Mouse (Mus musculus): ENCODE measurements at regions not wholly inside any gene's neighbourhood (a gene's known extent, or its start where the extent isn't known, plus 50 kb on each side); places are given as distances from the start of the nearest gene placed in this dataset.

GRCm38 (mm10) chr6:73401059-73401458 lies 68.4 kb downstream of the 4931417E11Rik start:
- ATAC-seq (ENCODE audit: insufficient read depth, low FRiP score, low TSS enrichment): no peak
- H3K27me3 ChIP-seq (ENCODE audit: control insufficient read depth, insufficient read depth, low read length): no peaks in the 10 kb centered on the region
- H3K9me3 ChIP-seq (ENCODE audit: control insufficient read depth, low read length): no peaks in the 10 kb centered on the region

GRCm38 (mm10) chr6:73389301-73389700 lies 80.2 kb downstream of the 4931417E11Rik start:
- DNase-seq (ENCODE audit: low spot score) (no peak), ATAC-seq (ENCODE audit: insufficient read depth, low FRiP score, low TSS enrichment) (no peak)
- no peak overlapping the region for H3K9ac ChIP-seq (ENCODE audit: low read length)
- no peaks in the 10 kb centered on the region for H3K27me3 ChIP-seq (ENCODE audit: control insufficient read depth, insufficient read depth, low read length)
- H3K4me3 ChIP-seq (ENCODE audit: low read depth, low read length): no peak overlapping the region
- WGBS: 67% methylated on average over 6 of the region's 6 CpGs
- no peaks in the 10 kb centered on the region for H3K4me1 ChIP-seq (ENCODE audit: control insufficient read depth, insufficient read depth, low read length)
- H3K9me3 ChIP-seq (ENCODE audit: control insufficient read depth, low read length): no peaks in the 10 kb centered on the region
- no peak overlapping the region for H3K4me2 ChIP-seq (ENCODE audit: low read depth)
- H3K27ac ChIP-seq (ENCODE audit: low read depth, low read length): no peak overlapping the region
- no peaks in the 10 kb centered on the region for H3K36me3 ChIP-seq (ENCODE audit: control insufficient read depth, insufficient read depth, low read length)

More at GRCm38 (mm10) chr6:73401059-73401458, 68.4 kb downstream of the 4931417E11Rik start:
- DNase-seq (ENCODE audit: low spot score): no peak
- H3K27ac ChIP-seq (ENCODE audit: low read depth, low read length): no peak overlapping the region
- no peaks in the 10 kb centered on the region for H3K36me3 ChIP-seq (ENCODE audit: control insufficient read depth, insufficient read depth, low read length)
- no peaks in the 10 kb centered on the region for H3K4me1 ChIP-seq (ENCODE audit: control insufficient read depth, insufficient read depth, low read length)
- WGBS: 61% methylated on average over 2 of the region's 2 CpGs
- H3K4me2 ChIP-seq (ENCODE audit: low read depth): no peak overlapping the region
- no peak overlapping the region for H3K9ac ChIP-seq (ENCODE audit: low read length)
- H3K4me3 ChIP-seq (ENCODE audit: low read depth, low read length): no peak overlapping the region

- H3K4me1 ChIP-seq (ENCODE audit: control insufficient read depth, insufficient read depth, low read length): no peaks in the 10 kb centered on the region
- no peaks in the 10 kb centered on the region for H3K27me3 ChIP-seq (ENCODE audit: control insufficient read depth, insufficient read depth, low read length)
- H3K9me3 ChIP-seq (ENCODE audit: control insufficient read depth, low read length): no peaks in the 10 kb centered on the region
- H3K4me3 ChIP-seq (ENCODE audit: low read depth, low read length): no peak overlapping the region
- no peak overlapping the region for H3K27ac ChIP-seq (ENCODE audit: low read depth, low read length)
- H3K36me3 ChIP-seq (ENCODE audit: control insufficient read depth, insufficient read depth, low read length): no peaks in the 10 kb centered on the region
- no peak overlapping the region for H3K9ac ChIP-seq (ENCODE audit: low read length)
- DNase-seq (ENCODE audit: low spot score) (no peak), ATAC-seq (ENCODE audit: insufficient read depth, low FRiP score, low TSS enrichment) (no peak)
- WGBS: 88% methylated on average over 3 of the region's 3 CpGs
- H3K4me2 ChIP-seq (ENCODE audit: low read depth): no peak overlapping the region
Measured at GRCm38 (mm10) chr6:73386261-73386660, 83.2 kb downstream of the 4931417E11Rik start.

- DNase-seq (ENCODE audit: low spot score) (no peak), ATAC-seq (ENCODE audit: insufficient read depth, low FRiP score, low TSS enrichment) (no peak)
- no peak overlapping the region for H3K4me3 ChIP-seq (ENCODE audit: low read depth, low read length)
- no peaks in the 10 kb centered on the region for H3K4me1 ChIP-seq (ENCODE audit: control insufficient read depth, insufficient read depth, low read length)
- H3K4me2 ChIP-seq (ENCODE audit: low read depth): no peak overlapping the region
- no peak overlapping the region for H3K9ac ChIP-seq (ENCODE audit: low read length)
- no peaks in the 10 kb centered on the region for H3K36me3 ChIP-seq (ENCODE audit: control insufficient read depth, insufficient read depth, low read length)
- H3K9me3 ChIP-seq (ENCODE audit: control insufficient read depth, low read length): no peaks in the 10 kb centered on the region
- no peaks in the 10 kb centered on the region for H3K27me3 ChIP-seq (ENCODE audit: control insufficient read depth, insufficient read depth, low read length)
- 95% methylated on average over 5 of the region's 5 CpGs for WGBS
- H3K27ac ChIP-seq (ENCODE audit: low read depth, low read length): no peak overlapping the region
Measured at GRCm38 (mm10) chr6:73379825-73380224, 89.6 kb downstream of the 4931417E11Rik start.

GRCm38 (mm10) chr6:73377884-73378283 lies 91.6 kb downstream of the 4931417E11Rik start:
- ATAC-seq (ENCODE audit: insufficient read depth, low FRiP score, low TSS enrichment): no peak
- H3K9ac ChIP-seq (ENCODE audit: low read length): no peak overlapping the region
- H3K27me3 ChIP-seq (ENCODE audit: control insufficient read depth, insufficient read depth, low read length): no peaks in the 10 kb centered on the region
- H3K4me3 ChIP-seq (ENCODE audit: low read depth, low read length): no peak overlapping the region
- H3K27ac ChIP-seq (ENCODE audit: low read depth, low read length): no peak overlapping the region
- H3K4me1 ChIP-seq (ENCODE audit: control insufficient read depth, insufficient read depth, low read length): no peaks in the 10 kb centered on the region
- H3K9me3 ChIP-seq (ENCODE audit: control insufficient read depth, low read length): no peaks in the 10 kb centered on the region
- no peak overlapping the region for H3K4me2 ChIP-seq (ENCODE audit: low read depth)
- no peaks in the 10 kb centered on the region for H3K36me3 ChIP-seq (ENCODE audit: control insufficient read depth, insufficient read depth, low read length)
- WGBS: 91% methylated on average over 8 of the region's 8 CpGs
- no peak for DNase-seq (ENCODE audit: low spot score)

- H3K9me3 ChIP-seq (ENCODE audit: control insufficient read depth, low read length): no peaks in the 10 kb centered on the region
- H3K27ac ChIP-seq (ENCODE audit: low read depth, low read length): no peak overlapping the region
- no peak overlapping the region for H3K9ac ChIP-seq (ENCODE audit: low read length)
- WGBS: 95% methylated on average over 11 of the region's 11 CpGs
- DNase-seq (ENCODE audit: low spot score) (no peak), ATAC-seq (ENCODE audit: insufficient read depth, low FRiP score, low TSS enrichment) (no peak)
- H3K4me1 ChIP-seq (ENCODE audit: control insufficient read depth, insufficient read depth, low read length): no peaks in the 10 kb centered on the region
- H3K36me3 ChIP-seq (ENCODE audit: control insufficient read depth, insufficient read depth, low read length): no peaks in the 10 kb centered on the region
- no peaks in the 10 kb centered on the region for H3K27me3 ChIP-seq (ENCODE audit: control insufficient read depth, insufficient read depth, low read length)
- H3K4me2 ChIP-seq (ENCODE audit: low read depth): no peak overlapping the region
- H3K4me3 ChIP-seq (ENCODE audit: low read depth, low read length): no peak overlapping the region
Measured at GRCm38 (mm10) chr6:73376291-73376690, 93.2 kb downstream of the 4931417E11Rik start.

GRCm38 (mm10) chr6:73372901-73373300 lies 96.6 kb downstream of the 4931417E11Rik start:
- no peaks in the 10 kb centered on the region for H3K36me3 ChIP-seq (ENCODE audit: control insufficient read depth, insufficient read depth, low read length)
- no peaks in the 10 kb centered on the region for H3K4me1 ChIP-seq (ENCODE audit: control insufficient read depth, insufficient read depth, low read length)
- H3K4me2 ChIP-seq (ENCODE audit: low read depth): no peak overlapping the region
- H3K27me3 ChIP-seq (ENCODE audit: control insufficient read depth, insufficient read depth, low read length): no peaks in the 10 kb centered on the region
- DNase-seq (ENCODE audit: low spot score): no peak
- no peak overlapping the region for H3K4me3 ChIP-seq (ENCODE audit: low read depth, low read length)
- no peak for ATAC-seq (ENCODE audit: insufficient read depth, low FRiP score, low TSS enrichment)
- H3K9me3 ChIP-seq (ENCODE audit: control insufficient read depth, low read length): no peaks in the 10 kb centered on the region
- no peak overlapping the region for H3K9ac ChIP-seq (ENCODE audit: low read length)
- 81% methylated on average over 5 of the region's 5 CpGs for WGBS
- no peak overlapping the region for H3K27ac ChIP-seq (ENCODE audit: low read depth, low read length)

GRCm38 (mm10) chr6:73371866-73372265 lies 97.6 kb downstream of the 4931417E11Rik start:
- no peaks in the 10 kb centered on the region for H3K27me3 ChIP-seq (ENCODE audit: control insufficient read depth, insufficient read depth, low read length)
- 95% methylated on average over 5 of the region's 5 CpGs for WGBS
- no peak overlapping the region for H3K4me3 ChIP-seq (ENCODE audit: low read depth, low read length)
- H3K4me2 ChIP-seq (ENCODE audit: low read depth): no peak overlapping the region
- no peaks in the 10 kb centered on the region for H3K36me3 ChIP-seq (ENCODE audit: control insufficient read depth, insufficient read depth, low read length)
- no peak for ATAC-seq (ENCODE audit: insufficient read depth, low FRiP score, low TSS enrichment)
- no peak overlapping the region for H3K9ac ChIP-seq (ENCODE audit: low read length)
- H3K27ac ChIP-seq (ENCODE audit: low read depth, low read length): no peak overlapping the region
- no peaks in the 10 kb centered on the region for H3K9me3 ChIP-seq (ENCODE audit: control insufficient read depth, low read length)
- no peak for DNase-seq (ENCODE audit: low spot score)
- H3K4me1 ChIP-seq (ENCODE audit: control insufficient read depth, insufficient read depth, low read length): no peaks in the 10 kb centered on the region

GRCm38 (mm10) chr6:73370901-73371300 lies 98.6 kb downstream of the 4931417E11Rik start:
- Histone ChIP-seq H3K9me3 (ENCODE audit: control insufficient read depth, low read length) (no peaks in the 10 kb centered on the region), H3K4me2 (ENCODE audit: low read depth) (no peak overlapping the region), H3K4me1 (ENCODE audit: control insufficient read depth, insufficient read depth, low read length) (no peaks in the 10 kb centered on the region), H3K36me3 (ENCODE audit: control insufficient read depth, insufficient read depth, low read length) (no peaks in the 10 kb centered on the region), H3K27ac (ENCODE audit: low read depth, low read length) (no peak overlapping the region), H3K27me3 (ENCODE audit: control insufficient read depth, insufficient read depth, low read length) (no peaks in the 10 kb centered on the region), H3K4me3 (ENCODE audit: low read depth, low read length) (no peak overlapping the region), H3K9ac (ENCODE audit: low read length) (no peak overlapping the region)
- 87% methylated on average over 4 of the region's 4 CpGs for WGBS
- no peak for DNase-seq (ENCODE audit: low spot score)
- ATAC-seq (ENCODE audit: insufficient read depth, low FRiP score, low TSS enrichment): no peak

Measured in neural tube, embryonic 11.5 days (tissue).